Mouse (Mus musculus) activated CD4-positive, CD25-positive, alpha-beta regulatory T cell, adult 4 months (primary cell): Measurements from ENCODE around the gene Guca1b. TPM values are rescaled to one million over a fixed set of nuclear protein-coding genes. Genes with fewer than 3 reads are reported as not detected.
"Not testable (repeated sequence)": the region's sequence is repeated elsewhere in the genome, so short reads cannot be mapped to it uniquely, and the experiment has no call there.

ENCODE experiments used
- ATAC-seq: one replicate; pipeline ENCODE4 v1.8.0; 2017
- polyA plus RNA-seq, 2 experiments: library from polyadenylated mRNA; unstranded; fragments of 100-300 nt; shearing (Covaris generic); gene quantifications; one replicate each; pipeline ENCODE4 v1.2.1; 2017

Guca1b gene
- polyA plus RNA-seq, 2 experiments from 2014 or later, result 1.1 TPM

DNA sequence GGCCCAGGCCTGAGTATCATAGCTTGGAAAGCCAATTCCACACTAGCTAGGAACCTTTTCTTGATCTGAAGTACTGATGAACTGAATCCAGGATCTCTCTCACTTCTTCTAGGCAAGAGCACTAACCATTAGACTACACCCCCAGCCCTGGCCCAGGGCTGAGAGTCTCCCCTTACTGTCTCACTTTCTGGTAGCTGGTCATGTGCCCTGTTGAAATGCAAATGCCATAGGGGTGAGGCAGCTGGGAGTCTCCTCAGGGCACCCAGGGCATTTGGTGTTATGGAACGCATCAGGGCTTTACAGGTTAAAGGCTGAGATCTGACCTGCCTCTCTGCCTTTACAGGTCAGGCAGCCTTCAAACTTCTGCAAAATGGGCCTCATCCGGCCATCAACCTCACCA lies 35.0 kb downstream of the Guca1b start:
- no peak for ATAC-seq

DNA sequence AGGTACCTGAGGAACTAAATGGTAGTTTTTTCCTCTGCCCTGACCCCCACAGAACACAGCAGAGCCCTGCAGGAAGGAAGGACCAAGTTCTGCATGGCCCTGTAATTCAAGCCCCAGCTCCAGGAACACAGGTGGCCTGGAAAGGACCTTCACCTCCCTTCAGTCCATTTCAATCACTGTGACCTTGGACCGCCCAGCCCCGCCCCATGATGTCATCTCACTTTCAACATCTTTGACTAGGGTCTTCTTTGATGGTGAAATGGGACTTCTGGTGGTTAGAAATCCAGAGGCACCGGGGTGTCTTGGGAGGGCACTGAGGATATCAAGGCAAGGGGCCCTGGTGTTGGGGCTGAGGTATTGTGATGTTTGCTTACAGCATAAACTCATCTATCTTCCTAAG lies 36.4 kb downstream of the Guca1b start:
- no peak for ATAC-seq

DNA sequence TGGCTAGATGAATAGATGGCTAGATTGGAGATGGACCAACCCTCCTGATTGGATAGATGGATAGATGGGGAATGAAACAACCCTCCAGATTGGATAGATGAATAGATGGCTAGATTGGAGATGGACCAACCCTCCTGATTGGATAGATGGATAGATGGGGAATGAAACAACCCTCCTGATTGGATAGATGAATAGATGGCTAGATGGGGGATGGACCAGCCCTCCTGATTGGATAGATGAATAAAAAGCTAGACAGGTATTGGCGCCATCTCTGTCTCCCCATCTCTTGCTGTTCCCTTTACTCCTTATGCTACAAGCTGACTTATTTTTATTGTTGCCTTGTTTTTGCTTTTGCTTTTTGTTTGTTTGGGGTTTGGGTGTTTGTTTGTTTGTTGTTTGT lies 37.4 kb downstream of the Guca1b start:
- not testable (repeated sequence) for ATAC-seq

GRCm38 (mm10) chr17:47424186-47424585 lies 39.0 kb downstream of the Guca1b start:
- ATAC-seq, result no peak

GRCm38 (mm10) chr17:47427316-47427715 lies 42.1 kb downstream of the Guca1b start:
- no peak for ATAC-seq

DNA sequence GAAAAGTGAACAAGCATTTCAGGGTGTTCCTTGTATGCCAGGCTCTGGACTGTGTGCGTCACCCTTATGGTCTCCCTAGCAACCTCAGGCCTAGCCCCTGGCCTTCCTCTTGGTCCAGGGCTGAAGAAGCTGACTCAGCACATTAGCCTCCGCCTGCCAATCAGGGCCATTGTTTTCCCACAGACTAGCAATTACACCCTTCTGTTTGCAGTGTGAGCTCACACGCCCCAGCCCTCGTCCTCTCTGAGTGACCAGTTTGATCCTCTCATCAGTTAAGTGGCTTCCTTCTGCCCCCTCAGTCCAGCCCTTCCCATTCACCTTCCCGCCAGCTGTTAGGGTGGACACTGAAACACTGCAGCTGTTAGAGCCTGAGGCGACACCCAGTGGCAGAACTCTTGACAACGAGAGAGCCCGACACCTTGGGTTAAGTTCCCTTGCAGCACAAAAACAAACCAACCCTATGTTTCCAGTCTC lies 43.7 kb downstream of the Guca1b start:
- ATAC-seq, result no peak

DNA sequence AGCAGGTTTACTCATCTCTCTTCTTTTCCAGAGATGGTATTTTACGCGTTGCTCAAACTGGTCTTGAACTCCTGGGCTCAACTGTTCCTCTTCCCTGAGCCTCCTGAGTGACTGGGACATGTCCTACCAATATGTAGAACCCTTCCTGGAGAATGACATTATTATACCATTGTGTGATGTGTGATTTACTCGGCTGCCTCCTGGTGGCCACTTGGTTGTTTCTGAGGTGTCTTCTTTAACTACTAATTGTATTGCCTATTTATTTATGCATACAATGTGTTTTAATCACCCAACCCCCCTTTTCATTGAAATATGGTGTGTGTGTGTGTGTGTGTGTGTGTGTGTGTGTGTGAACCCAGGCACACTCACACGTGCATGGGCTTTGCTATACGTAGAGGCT lies 45.6 kb downstream of the Guca1b start:
- no peak for ATAC-seq

DNA sequence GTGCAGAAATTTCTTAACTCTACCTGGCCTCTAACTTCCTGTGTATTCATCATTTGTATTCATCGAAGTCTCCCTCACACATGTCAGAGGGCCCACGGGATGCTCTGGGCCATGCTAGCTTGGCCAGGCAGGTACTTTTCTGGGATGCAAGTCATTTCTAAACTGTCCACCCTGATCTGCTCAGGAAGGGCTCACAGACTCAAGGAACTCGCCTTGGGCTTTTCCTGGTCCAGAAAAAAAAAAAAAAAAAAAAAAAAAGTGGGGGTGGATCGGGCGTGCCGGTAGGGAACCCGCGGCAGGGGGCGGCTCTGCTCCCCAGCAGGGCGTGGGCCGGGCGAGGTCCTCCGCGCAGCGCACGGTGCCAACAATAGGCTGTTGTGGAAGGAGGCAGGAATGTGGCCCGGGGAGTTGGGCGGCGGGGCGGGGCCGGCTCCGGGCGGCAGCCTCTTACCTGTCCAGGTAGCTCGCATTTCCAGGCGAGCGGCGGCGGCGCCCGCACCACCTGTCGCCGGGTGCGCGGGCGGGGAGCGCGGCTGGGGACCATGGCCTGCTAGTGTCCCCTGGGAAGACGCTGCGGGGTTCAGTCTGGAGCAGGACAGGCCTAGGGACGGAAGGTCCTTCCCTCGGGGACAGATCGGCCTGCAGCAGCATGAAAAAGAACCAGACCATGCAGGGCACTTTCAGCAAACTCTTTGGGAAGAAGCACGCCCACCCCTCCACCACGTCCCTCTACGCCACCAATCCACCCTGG lies 51.1 kb downstream of the Guca1b start, which contains the start of gene AI661453:
TSS of gene AI661453 (plus strand) at position 460 of the 751 bp plus-strand sequence.
- ATAC-seq, result no peak

DNA sequence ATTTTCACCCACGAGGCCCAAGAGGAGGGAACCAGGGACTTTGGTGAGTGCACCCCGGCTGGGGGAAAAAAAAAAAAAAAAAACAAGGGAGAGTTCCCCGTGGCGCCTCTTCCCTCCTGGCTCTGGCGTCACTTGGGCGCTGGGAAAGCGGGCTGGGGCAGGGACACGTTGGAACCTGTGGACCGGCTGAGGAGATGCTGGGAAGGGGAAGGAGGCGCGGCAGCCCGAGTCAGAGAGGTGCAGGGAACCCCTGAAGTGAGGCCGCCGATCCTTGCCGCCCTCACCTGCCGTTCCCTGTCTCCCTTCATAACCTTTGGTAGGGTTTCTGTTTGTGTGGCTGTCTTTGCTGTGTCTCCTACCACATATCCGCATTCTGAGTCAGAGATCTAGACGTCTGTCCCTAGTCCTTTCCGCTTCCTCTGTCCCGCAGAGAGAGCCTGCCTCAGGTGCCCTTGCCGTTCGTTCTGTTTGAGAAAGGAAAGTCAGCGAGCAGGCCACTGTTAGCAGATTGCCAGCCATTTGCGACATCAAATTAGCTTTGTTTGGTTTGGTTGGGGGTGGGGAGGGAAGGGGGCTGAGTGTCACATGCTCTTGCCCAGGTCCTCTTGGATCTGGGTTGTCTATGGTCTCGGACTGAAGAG lies 51.8 kb downstream of the Guca1b start, which contains the start of gene 1700001C19Rik:
TSS of gene 1700001C19Rik (minus strand) at position 470 of the 641 bp plus-strand sequence.
- no peak for ATAC-seq

DNA sequence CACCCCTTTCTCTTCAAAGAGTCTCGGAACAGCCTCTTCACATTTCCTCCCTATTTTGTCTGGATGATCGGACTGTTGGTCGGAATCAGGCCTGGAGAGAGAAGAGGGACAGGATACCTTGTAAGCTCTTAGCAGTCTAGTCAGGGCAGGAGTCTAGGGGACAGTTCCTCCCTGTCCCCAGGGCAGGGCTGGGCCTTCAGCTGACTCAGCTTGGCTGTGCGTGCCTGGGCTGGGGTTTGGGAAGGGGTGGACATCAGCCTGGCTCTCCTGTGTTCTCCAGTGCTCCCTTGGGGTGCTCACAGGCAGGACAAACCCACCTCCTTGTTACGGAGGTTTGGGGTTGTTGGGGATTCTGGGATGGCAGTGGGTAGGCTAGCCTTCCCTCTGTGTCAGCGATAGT lies 53.4 kb downstream of the Guca1b start:
- no peak for ATAC-seq

- no peak for ATAC-seq
Observed at GRCm38 (mm10) chr17:47439396-47440028, 54.3 kb downstream of the Guca1b start.

DNA sequence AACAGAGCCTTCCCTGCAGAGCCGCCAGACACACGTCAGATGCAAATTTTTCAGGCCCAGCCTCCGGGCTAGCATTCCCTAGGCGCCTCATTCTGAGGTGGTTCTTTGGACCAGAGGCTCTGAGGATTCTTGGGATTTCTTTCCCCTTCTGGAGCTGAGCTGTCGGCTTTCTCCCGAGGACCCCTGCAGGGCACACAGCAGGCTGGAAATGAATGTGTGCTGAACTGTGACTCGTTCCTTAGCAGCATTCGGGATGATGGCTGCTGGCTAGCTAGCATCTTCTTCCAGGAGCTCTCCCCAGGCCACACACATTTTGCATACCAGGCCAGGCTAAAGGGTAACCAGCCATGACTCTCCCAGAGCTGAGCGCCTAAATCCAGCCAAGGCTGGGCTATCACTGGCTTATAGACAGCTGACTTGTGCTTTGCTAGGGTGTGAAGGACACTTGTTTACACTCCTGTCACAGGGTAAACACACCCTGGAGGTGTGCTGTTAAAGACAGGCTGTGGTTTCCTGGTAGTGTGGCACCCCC lies 55.2 kb downstream of the Guca1b start:
- ATAC-seq, result no peak

DNA sequence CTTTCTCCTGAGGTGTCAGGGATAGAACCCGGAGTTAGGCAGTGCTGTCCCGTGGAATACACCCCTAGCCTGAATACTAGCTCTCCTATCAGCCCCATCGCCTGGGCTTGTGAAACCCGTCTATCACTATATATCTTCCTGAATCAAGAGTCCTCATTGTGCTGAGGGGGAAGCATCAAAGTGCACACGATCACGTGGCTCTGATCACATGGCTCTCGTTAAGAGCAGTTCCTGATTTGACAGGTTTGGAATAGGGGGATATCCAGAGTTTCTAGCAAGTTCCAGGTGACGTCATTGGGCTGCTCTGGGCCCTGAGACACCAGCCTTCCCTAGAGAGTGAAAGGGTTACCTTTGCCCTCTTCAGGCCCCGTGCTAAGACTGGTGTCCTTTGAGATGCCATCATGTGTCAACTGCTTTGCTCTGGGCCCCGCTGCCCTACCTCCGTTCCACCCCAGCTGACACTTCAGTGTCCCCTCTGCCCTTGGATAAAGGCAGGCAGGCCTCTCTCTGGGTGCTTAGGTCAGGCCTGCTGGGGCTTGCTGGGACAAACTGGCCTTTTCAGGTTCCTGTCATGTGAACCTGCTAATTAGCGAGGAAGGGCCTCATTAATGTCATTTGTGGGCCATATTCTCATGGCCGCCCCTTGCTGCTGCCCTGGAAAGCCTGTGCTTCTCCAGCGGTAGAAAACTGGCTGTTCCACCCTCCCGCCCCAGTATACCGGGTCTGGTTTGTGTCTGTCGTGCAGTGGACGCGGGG lies 56.3 kb downstream of the Guca1b start:
- ATAC-seq, result no peak

- no peak for ATAC-seq
Observed at GRCm38 (mm10) chr17:47442271-47442670, 57.1 kb downstream of the Guca1b start.

Other genes with a start within 250 kb of the Guca1b start
- gene Mrps10, start 16.5 kb upstream of the Guca1b start, polyA plus RNA-seq, result 10 to 100 TPM; 30.8 to 36.4 TPM
- gene Guca1a, start 15.2 kb downstream of the Guca1b start, polyA plus RNA-seq, result not detected
- under 1 TPM in 1 of 2 experiments, not detected in 1; 0.15 TPM for gene AI661453, start 51.2 kb downstream of the Guca1b start, polyA plus RNA-seq
- gene 1700001C19Rik, start 52.0 kb downstream of the Guca1b start, polyA plus RNA-seq, result not detected
- 10 to 100 TPM; 51.5 to 61.3 TPM for gene Taf8, start 116.9 kb downstream of the Guca1b start, polyA plus RNA-seq
- 100 to 1,000 TPM; 133 to 141 TPM for gene Ccnd3, start 119.7 kb downstream of the Guca1b start, polyA plus RNA-seq
- gene Bysl, start 226.1 kb downstream of the Guca1b start, polyA plus RNA-seq, result 10 to 100 TPM in 1 of 2 experiments, 1 to 10 TPM in 1; 6.6 to 10.8 TPM
- gene Med20, start 226.2 kb downstream of the Guca1b start, polyA plus RNA-seq, result 10 to 100 TPM; 23.6 to 30.0 TPM
- gene Gm20517, start 226.2 kb downstream of the Guca1b start, polyA plus RNA-seq, result 1 to 10 TPM in 1 of 2 experiments, under 1 TPM in 1; 0.89 to 1.1 TPM
- gene Usp49, start 245.3 kb downstream of the Guca1b start, polyA plus RNA-seq, result under 1 TPM; 0.60 to 0.71 TPM